Mouse (Mus musculus) urinary bladder, adult 2 months (tissue): Measurements from ENCODE around the gene Lpin3. TPM values are rescaled to one million over a fixed set of nuclear protein-coding genes. Genes with fewer than 3 reads are reported as not detected.

Experiments used
- DNase-seq: peaks from one replicate; pipeline ENCODE4 v3.0.0; 2022; ENCODE audit warnings: low spot score
- polyA plus RNA-seq: library from polyadenylated mRNA; depleted of rRNA; stranded (reverse); fragments of >200 nt; gene quantifications from 2 replicates; pipeline ENCODE4 v1.2.3, GENCODE M21; 2012; rRNA removed

Lpin3 gene
- 21.1 and 28.2 TPM in 2 replicates for polyA plus RNA-seq

DNA sequence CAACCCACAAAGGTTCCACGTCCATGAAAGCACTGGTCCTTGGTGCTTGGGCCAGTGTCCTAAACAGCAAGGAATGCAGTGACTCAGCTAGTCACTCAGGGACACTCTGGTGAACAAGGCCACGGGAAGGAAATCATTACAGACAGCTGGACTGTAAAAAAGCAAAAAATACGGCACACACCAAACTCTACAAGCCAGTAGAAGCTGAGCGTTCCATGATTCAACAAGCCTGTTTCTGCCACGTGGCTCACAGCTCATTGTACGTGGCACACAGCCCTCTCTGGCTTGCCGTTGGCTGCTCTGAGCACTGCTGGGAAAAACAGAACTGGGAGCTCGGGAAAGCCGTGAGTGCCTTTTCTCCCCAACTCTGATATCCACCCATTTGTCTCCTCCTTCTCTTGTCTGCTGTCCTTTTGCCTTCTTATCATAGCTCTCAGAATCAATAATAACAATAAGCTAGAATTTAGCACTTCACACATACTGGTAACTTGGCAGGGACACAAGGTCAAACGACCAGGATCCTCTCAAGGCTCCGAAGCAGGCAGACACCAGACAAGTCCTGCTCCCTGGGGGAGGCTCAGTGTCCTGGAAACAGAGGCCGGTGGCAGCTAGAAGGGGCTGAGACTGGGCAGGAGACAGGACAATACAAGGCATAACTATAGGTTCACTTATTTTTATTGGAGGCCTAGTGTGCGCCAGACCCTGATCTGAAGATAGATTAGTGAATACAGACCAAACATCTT, at the start of gene Lpin3:
Lpin3 (plus strand) TSS at position 218 of the 743 bp plus-strand sequence.
- DNase-seq: no peak

DNA sequence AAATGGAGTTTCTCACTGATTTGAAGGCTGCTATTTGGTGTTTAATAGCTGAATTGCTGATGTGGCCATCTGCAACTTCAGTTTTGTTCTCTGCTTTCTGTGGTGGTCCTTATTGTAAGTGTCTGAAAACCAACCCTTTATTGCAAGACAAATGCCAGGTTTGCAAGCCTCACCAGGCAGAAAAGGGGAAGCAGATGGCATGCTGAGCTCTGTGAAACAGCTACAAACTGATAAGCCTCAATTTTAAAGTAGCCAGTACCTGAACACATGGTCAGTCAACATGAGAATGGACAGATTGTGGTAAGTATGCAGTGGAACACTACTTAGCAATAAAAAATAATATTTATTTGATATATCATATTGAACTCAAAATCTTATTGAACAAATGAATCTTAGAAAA, 39.6 kb upstream of the Lpin3 start:
- no peak for DNase-seq

DNA sequence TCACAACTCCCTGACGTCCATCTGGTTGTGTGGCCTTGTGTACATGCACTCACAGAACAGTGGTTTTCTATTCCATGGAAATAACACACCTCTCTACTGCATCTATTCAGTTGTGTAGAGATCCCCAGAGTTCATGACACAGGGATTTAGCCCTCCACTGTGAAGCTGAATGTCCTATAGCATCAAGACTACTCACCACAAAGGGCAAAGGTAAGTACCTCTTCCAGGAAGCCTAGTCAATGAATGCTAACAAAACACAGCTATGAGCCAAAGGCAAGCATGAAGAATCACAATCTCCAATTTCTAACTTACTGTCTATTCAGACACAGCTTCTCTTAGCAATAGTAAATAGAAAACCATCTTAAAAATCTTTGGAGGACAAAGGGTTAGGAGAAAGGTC, 32.8 kb upstream of the Lpin3 start:
- DNase-seq: no peak

DNA sequence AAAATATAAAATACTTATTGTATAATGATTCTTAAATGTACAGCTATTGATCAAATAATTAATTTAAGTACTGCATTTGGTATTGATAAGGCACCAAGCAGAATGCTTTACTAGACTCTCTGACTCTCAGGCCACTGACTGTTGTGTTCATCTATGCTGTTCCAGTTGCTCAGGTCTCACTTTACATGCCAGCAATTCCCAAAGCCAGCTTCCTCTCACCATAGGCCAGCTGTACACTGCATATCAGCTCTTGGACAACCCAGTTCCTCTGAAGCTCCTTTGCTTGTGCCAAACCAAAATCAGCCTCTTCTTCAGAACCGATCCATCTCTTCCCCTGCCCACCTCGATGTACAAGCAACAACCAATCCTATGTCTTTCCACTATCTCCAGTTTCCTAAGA, 32.3 kb upstream of the Lpin3 start:
- no peak for DNase-seq

DNA sequence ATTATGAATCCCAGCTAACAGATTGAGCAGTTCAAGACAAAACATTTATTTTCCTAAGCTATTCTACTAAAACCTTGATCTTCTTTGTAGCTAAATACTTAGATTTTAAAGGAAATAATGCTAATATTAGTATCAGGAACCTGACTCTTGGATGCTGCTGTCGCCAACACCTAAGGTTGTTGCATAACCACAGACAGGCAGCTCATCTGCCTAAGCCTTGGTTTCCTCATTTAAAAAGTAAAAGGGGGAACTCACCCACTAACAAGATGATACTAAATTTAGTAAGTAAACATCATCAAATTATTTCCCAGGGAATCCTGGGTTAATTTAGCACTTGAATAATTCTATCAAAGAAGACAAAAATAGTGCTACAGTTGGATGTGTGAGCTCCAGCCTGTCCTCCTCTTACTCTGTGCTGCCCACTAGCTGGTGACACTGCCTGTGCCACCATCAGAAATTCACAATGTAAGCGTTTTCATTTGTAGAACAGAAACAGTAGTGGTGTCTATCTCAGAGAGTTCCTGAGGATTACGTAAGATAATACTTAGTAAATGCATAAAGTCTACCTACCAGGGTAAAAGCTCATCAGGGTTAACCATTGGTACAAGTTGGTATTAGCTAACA, 30.7 kb upstream of the Lpin3 start:
- DNase-seq: no peak

DNA sequence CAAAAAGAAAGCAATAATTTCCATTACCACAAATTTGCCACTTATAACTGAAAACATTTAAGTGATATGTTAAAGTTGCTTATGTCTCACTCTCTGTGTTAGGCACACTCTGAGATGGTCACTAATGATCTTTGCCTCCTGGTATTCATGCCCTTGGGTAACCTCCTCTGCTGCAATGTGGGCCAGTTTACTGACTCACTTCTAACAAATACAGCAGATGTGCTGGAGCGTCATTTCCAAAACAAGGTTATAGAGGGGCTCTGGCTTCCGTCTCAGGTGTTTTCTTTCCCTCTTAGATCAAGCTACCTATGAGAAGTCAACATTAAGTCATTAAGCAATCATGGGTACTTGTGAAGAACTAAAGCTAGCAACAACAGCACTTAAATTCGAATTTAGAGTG, 30.1 kb upstream of the Lpin3 start:
- no peak for DNase-seq

DNA sequence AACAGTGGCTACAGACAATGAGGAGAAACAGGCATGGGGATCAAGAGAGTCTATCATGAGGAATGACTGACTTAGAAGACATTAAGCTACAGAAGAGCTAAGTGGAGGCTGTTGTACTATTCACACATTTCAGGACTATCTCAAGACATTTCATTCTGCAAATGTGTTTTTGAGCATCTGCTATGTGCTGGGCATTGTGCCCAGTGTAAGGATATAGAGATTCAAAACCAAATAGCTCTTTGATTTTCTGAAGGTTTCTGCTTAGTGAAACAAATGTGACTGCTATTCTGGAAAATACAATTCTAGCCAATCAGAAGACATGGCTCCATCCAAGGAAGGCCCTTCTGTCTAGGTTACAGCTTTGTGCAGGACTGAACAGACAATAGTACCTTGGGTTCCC, 25.8 kb upstream of the Lpin3 start:
- no peak for DNase-seq

DNA sequence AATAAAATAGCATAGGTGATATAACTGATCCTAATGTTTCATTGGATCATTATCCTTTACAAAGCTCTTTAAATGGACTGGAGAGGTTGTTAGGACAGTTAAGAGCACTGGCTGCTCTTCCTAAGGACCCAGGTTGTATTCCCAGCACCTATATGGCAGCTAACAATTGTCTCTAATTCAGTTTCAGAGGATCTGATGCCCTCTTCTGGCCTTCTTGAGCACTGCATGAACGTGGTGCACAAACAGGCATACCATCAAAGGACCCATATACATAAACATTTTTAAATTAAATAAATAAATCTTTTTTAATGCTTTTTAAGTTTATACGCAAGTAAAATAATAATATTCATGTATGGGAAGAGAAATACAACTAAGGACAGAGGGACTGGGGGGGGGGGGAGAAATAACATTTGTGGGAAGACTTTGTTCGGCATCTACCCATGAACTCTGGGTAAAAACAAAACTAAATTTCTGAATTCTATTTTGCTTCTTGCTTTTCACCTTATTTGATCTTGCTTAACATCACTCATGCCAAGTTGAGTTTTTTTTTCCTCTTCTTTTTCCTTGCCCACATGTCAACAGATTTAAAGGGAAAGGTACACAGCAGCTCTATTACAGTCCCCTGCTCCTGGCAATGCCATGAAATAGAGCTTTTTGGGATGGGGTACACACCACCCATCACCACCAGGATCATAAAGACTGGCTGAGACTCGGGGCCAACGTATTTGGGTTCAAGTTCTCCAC, 23.9 kb upstream of the Lpin3 start:
- DNase-seq: no peak

DNA sequence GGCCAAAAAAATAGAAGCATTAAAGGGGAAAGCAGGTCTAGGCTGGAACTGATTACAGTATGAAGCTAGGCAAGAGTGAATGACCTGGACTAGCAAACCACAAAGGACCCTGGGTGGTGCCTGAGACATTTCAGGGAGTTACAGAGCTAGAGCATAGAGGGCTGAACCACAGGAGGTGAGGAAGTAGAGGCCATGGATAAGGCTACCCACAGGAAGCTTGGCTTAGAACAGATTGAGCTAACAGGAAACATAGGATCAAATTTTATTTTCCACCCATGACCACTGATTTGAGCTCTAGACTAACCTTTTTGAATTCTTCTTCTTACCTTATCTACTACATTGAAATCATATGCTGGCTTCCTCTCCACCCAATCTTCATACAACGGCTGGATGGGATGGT, 20.1 kb upstream of the Lpin3 start:
- no peak for DNase-seq

DNA sequence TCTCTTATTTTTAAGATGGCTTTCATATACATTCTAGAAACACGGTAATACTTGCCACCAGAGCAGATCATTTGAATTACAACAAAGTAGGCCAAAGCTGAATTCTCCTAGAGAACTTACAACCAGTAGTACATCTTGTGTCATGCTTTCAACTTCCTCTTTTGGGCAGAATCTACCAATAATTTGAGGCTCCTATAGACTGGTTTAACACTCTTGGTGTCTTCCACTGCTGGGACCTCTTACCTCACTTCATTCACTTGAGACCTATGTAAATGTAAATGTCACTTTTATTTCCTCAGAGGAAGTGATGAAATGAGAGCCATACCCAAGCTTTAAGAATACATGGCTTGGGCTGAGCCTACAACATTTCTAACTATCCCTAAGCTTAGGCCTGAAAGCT, 16.4 kb upstream of the Lpin3 start:
- no peak for DNase-seq

DNA sequence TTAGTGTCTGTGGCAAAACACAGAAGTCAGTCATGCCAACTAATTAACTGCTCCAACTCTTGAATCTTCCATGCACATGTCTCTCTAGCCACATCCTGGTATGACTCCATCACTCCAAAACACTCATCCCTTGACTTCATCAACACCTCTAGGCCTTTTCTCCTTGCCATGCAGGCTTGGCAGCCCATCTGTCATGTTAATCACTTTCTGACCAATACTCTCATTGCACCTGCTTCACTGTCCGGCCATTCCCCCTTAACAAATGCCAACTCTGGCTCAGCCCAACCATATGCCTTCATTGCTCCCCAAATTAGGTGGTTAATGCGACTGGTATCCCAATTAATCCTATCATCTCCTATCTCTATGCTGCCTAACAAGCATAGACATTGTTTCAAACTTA, 15.2 kb upstream of the Lpin3 start:
- DNase-seq: no peak

DNA sequence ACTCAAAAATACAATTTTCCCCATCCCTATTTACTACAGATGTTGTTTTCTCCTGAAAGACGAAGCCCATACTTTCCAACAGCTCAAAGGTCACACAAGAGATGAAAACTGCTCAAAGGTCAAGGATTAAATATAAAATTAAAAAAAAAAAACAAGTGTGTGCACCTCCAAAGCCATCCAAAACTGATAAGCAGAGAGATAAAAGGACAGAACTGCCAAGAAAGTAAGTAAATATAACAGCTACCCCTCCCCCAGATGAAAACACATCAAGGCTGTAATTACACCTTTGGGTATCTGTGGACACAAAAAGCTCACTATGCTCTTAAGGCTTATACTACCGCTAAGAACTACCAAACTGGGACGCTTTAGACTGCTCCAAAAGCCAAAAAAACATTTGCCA, 11.0 kb upstream of the Lpin3 start:
- DNase-seq: no peak

DNA sequence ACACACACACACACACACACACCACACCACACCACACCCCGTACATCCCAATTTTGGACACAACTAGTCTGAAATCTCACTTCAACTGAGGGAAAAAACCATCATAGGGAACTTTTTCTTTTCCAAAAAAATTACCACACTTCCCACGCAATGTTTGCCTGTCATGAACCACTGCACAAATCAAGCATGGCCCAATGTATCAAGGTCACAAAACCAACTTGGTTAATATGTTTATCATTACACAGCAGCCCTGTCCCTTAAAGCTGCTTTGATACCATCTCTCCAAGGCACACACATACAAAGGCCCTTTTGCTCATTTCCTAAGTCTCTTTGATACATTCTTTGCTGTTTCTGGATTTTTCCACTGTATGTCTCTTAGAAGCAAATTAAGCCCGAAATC, 9.2 kb upstream of the Lpin3 start:
- no peak for DNase-seq

DNA sequence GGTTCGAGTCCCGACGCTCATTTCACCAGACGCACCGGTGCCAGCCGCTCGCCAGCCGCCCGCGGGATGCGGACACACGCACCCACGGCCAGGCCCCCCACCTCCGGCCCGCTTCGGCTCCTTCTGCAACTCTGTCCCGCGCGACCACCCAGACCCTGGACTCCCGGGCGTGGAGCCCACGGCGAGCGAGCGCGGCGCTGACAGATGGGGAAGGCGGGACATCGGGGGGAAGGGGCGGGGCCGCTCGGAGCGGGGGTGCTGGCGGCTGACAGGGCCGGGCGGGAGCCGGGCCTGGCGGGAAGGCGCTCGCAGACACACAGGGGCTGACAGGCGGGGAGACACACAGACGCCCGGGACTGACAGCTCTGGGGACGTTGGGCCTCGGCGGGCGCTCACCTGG, 8.1 kb upstream of the Lpin3 start:
- DNase-seq: peak; percentile 68

DNA sequence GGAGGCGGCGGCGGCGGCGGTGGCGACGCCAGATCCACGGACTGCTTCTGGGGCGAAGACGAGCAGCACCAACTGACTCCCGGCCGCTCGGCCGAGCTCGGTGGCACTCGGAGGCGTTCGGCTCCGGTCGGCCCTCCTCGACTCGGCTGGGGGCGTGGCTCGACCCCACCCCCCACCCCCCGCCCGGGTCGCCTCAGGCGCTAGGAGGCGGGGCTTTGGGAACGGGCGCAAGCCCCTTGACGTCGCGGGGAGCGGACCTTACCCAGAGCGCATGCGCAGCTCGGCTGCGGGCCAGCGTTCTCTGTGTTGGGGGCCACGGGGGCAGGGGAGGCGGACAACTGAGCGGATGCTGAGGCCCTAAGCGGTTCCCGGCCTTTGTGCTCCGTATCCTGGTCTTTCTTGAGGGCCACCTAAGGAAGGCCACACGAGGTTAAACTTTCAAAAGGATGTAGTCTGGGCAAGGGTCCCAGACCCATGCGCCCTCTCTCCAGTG, 7.5 kb upstream of the Lpin3 start, which contains the start of gene Zhx3:
Zhx3 (minus strand) TSS at position 109 of the 493 bp plus-strand sequence.
- DNase-seq: peak; percentile 84

DNA sequence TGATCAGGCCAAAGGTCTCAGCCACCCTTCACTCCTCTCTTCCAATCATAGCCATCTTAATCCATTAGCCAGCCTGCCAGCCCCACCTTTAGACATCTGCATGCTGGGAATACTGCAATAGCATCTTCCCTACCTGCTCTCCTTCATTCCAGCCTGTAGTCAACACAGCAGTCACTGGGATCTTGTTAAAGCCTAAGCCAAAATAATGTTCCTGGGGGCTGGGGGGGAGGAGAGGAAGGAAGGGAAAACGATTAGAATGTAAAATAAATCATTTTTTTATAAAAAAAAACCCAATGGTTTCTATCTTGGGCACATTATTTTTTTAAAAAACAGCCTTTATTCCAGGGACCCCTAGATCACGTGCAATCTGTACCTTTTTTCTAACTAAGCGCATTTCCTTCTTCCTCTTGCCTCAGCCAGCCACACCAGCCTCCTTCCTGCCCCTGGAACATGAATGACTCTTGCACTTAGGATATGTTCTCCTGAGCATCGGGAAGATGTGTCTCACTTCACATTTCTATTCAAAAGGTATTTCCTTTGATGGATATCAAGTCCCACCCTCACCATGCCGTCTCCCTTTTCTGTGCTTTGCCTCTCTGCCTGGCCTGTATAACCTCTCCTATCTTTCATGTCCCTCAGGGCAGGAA, 6.1 kb upstream of the Lpin3 start:
- no peak for DNase-seq

DNA sequence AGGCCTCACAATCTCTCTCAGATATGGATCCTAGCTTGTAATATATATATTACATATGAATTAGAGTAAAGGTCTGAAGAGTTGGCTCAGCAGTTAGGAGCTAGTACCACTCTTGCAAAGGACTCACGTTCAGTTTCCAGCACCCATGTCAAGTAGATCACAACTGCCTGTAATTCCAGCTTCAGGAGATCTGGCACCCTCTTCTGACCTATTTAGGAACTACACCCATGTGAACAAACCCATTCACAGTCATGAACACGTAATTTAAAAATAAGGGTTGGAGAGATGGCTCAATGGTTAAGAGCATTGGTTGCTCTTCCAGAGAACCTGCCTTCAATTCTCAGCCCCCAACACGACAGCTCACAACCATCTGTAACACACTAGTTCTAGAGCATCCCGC, 4.4 kb upstream of the Lpin3 start:
- DNase-seq: no peak

DNA sequence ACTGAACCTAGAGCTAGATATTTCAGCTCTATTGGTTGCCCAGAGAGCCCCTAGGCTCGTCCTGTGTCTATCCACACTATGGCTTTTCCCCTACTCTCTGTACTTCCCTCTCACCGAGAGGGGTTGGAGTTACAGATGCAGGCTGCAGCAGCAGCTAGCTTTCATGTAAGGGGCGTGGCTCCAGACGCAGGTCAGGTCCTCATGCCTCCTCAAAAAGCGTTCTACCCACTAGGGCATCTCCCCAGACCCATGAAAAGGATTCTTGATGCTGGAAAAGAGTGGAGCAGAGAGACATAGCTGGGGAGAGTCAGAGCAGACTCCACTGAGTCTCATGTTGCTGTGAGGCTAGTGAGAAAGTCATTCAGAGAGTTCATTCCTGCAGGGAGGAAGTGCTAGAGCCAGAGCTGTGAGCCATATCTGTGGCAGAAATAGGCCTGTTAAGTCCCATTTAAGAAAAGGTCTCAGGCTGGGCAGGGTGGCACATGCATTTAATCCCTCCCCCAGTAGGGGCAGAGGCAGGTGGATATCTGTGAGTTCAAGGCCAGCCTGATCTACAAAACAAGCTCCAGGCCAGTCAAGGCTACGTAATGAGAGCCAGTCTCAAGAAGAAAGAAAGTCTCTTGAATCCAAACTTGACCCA, 1.1 kb downstream of the Lpin3 start:
- no peak for DNase-seq

DNA sequence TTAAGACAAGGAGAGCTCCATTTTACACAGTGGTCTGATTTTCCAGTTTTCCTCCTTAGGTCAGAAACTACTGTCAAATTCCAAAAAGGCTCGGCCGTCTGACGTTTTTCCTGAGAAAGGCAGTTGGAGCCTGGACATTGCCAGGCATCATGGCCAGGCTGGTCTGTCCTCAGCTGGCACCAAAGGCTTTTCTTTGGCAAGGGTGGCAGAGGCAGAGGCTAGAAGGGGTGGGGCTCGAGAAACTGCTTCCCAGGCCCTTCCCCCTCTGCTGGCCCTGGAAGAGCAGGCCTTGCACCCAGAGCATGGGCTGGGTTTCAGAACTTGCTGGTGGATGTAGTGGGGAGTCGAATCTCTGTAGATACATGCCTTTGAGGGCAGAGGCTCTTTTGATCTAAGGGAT, 2.0 kb downstream of the Lpin3 start:
- DNase-seq: no peak

DNA sequence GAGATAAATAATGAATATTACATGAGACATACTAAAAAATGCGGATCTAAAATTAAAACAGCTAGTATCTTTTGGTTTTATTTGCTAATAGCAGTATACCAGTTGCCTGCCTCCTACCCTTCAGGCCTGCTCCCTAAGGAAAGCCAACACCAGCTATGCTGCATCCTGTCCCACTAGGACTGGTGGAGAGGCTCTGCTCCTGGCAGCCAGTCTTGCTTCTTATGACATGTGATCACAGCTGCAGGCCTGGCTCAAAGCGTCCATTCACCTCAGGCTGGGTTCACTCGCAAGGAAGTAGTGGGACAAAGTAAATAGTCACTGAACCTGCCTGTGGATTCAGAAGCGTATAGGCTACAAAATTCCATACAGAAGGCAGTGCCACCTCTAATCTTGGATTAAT, 3.4 kb downstream of the Lpin3 start:
- no peak for DNase-seq

DNA sequence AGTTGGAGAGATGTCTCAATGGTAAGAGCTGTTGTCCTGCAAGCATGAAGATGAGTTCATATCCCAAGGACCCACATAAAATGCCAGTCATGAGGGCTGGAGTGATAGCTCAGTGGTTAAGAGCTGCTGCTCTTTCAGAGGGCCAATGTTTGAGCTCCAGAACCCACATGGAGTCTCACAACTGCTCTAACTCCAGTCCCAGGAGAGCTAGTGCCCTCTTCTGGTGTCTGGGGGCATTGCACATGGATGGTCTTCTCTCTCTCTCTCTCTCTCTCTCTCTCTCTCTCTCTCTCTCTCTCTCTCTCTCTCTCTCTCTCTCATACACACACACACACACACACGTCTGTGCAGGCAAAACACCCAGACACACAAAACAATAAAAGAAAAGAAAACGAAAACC, 4.4 kb downstream of the Lpin3 start:
- no peak for DNase-seq

DNA sequence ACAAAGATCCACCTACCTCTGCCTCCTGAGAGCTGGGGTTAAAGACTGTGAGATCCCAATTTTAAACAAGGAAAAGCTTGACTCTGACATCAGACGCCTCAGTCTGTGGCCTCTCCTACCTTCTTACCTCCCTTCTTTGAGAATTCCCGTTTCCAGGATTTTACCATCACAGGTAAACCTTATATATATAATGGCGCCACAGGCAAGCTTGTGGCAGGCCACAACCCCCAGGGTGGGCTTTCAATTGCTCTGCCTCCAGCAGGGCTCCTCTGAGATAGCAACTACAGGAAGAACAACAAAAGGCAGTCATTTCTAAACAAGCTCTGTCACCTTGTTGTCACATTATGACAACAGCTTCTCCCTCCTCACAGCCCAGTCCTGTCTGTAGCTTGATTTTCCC, 5.8 kb downstream of the Lpin3 start:
- no peak for DNase-seq
